Mouse (Mus musculus): ENCODE data around the gene Stk4. TPM values are rescaled to one million over a fixed set of nuclear protein-coding genes. Genes with fewer than 3 reads are reported as not detected.

Gene Stk4
- polyA plus RNA-seq, 1 experiment from 2014 or later: 19.0 TPM

DNA sequence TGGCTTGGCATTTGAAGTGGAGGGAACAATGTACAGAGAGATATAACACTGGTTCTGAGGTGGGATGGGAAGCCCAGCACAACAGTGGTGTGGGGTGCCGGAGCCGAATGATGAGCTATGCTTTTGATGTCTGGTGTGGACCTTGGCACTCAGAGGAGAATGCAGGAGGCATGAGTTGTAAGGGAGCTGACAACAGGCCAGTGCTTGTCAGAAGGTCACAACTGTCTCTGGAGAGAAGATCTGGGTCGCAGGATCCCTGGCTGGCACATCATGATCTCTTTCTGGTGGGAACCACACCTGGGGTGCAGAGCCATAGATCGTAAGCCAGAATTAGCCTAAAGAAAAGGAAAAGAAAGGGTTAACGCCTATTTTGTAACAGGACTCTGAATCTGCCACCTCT, 107.7 kb downstream of the Stk4 start:
- Histone ChIP-seq H3K36me3 (no peaks in the 10 kb centered on the region), H3K4me3 (no peak overlapping the region), H3K27ac (no peak overlapping the region), H3K4me1 (peaks cover 3% of the 10 kb centered on the region; the same call in 1 of the 2 replicates), H3K9ac (no peak overlapping the region), H3K4me2 (no peak overlapping the region), H3K9me3 (no peaks in the 10 kb centered on the region), H3K27me3 (peaks cover 27% of the 10 kb centered on the region)
- 67% methylated on average over 5 of the region's 5 CpGs for WGBS
- no peak for ATAC-seq (ENCODE audit: insufficient number of reproducible peaks, insufficient read depth, low FRiP score, low TSS enrichment, low read depth)

DNA sequence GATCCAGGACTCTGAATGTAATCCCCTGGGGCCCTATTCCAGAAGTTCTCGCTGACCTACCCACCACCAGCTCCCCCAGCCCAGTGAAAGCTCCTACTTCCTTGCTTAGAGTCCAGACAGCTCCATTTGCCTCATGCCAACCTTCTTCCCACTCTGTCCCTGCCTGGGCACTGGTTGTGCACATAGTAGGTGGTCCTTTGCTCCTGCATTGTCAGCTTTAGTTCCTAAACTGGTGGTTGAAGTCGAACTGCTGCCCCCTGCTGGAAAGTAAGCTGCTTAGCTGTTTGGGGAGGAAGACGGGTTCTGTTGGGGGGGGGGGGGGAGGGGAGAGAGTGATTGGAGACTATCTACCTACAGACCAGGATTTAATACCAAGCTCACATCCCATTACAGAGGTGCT, 110.0 kb downstream of the Stk4 start:
- no peak overlapping the region for H3K4me3 ChIP-seq
- ATAC-seq (ENCODE audit: insufficient number of reproducible peaks, insufficient read depth, low FRiP score, low TSS enrichment, low read depth): no peak
- H3K27me3 ChIP-seq: peaks cover 14% of the 10 kb centered on the region; the same call in 1 of the 2 replicates
- H3K9me3 ChIP-seq: no peaks in the 10 kb centered on the region
- H3K9ac ChIP-seq: no peak overlapping the region
- peaks cover 14% of the 10 kb centered on the region for H3K4me1 ChIP-seq
- no peak overlapping the region for H3K4me2 ChIP-seq
- no peaks in the 10 kb centered on the region for H3K36me3 ChIP-seq
- WGBS: 30% methylated on average over 3 of the region's 3 CpGs
- H3K27ac ChIP-seq: no peak overlapping the region

DNA sequence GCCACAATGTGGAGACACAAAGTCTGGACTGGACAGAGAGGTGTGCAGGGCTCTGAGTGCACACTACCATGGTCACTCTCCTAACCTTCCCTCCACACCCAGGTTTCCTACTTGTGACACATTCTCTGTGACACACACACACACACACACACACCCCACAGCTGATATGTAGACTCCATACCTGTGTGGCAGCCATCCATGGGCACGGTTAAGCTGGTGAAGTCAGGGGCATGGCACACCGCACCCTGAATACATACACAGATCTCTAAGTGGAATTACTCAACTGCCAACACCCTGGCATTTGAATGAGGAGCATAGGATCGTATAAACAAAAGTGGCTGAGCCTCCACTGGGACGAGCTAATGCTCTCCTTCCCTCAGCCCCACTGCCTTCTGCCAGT, 110.6 kb downstream of the Stk4 start:
- 89% methylated on average over 4 of the region's 4 CpGs for WGBS
- Histone ChIP-seq H3K4me3 (no peak overlapping the region), H3K27me3 (peaks cover 14% of the 10 kb centered on the region; the same call in 1 of the 2 replicates), H3K4me1 (peaks cover 14% of the 10 kb centered on the region), H3K36me3 (no peaks in the 10 kb centered on the region), H3K27ac (no peak overlapping the region), H3K4me2 (no peak overlapping the region), H3K9me3 (no peaks in the 10 kb centered on the region), H3K9ac (no peak overlapping the region)
- no peak for ATAC-seq (ENCODE audit: insufficient number of reproducible peaks, insufficient read depth, low FRiP score, low TSS enrichment, low read depth)

DNA sequence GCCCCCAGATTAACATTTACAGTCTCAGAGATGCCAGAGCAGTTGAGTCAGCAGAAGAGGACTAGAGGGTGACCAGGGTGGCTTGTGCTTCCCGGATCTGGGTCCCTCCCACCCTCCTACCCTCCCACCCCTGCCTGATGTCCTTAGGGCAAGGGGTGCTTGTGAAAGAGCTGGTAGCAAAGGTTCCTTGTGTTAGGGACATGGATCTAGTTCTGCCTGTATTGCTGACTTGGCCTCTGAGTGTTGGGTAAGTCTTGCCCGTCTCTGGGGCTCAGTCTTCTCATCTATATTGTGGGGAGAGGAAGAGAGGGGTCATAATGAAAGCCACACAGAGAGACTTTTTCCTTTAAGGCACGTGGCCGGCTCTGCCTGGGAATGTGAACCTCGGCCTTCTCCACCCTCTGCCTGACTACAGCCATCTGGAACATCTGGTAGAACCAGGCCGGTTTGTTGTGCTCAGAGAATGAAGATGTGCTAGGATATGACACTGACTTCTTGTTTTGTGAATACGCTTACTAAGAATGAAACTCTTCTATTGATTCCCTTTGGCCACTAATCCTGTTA, 112.7 kb downstream of the Stk4 start, which contains the start of gene Wfdc5:
Gene Wfdc5 (minus strand): TSS at position 51 of the 564 bp plus-strand sequence.
- H3K36me3 ChIP-seq: no peaks in the 10 kb centered on the region
- 0 out of 2 replicates have a peak, but pooled peaks cover 6% of the 10 kb centered on the region for H3K27me3 ChIP-seq
- no peak for ATAC-seq (ENCODE audit: insufficient number of reproducible peaks, insufficient read depth, low FRiP score, low TSS enrichment, low read depth)
- H3K4me1 ChIP-seq: peaks cover 14% of the 10 kb centered on the region
- H3K9ac ChIP-seq: no peak within 1 kb of the TSS
- H3K4me2 ChIP-seq: no peak within 1 kb of the TSS
- no peak within 1 kb of the TSS for H3K4me3 ChIP-seq
- WGBS: 65% methylated on average over 7 of the region's 7 CpGs
- H3K9me3 ChIP-seq: no peaks in the 10 kb centered on the region
- no peak within 1 kb of the TSS for H3K27ac ChIP-seq

DNA sequence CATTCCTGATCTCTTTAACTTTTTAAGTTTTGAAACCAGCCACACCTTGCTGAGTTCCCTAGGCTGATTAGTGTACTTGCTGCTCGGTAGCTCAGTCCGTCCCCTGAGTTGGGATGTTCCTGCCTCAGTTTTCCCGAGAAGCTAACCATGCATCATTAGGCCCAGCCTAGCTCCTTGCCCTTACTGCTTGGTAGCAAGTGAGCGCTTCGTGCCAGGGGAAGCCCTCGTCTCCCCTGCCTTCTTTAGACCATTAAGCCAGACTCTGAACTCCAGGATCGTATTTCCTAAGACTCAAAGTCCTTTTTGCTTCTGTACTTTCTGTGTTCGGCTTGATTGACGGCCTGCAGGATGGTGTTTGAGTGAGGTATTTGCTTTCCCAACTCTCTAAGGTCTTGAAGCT, 113.2 kb downstream of the Stk4 start:
- H3K9me3 ChIP-seq: no peaks in the 10 kb centered on the region
- 0 out of 2 replicates have a peak, but pooled peaks cover 6% of the 10 kb centered on the region for H3K27me3 ChIP-seq
- H3K9ac ChIP-seq: no peak overlapping the region
- no peak overlapping the region for H3K4me2 ChIP-seq
- H3K4me3 ChIP-seq: no peak overlapping the region
- H3K27ac ChIP-seq: no peak overlapping the region
- WGBS: 52% methylated on average over 9 of the region's 9 CpGs
- H3K4me1 ChIP-seq: peaks cover 14% of the 10 kb centered on the region
- no peak for ATAC-seq (ENCODE audit: insufficient number of reproducible peaks, insufficient read depth, low FRiP score, low TSS enrichment, low read depth)
- no peaks in the 10 kb centered on the region for H3K36me3 ChIP-seq

DNA sequence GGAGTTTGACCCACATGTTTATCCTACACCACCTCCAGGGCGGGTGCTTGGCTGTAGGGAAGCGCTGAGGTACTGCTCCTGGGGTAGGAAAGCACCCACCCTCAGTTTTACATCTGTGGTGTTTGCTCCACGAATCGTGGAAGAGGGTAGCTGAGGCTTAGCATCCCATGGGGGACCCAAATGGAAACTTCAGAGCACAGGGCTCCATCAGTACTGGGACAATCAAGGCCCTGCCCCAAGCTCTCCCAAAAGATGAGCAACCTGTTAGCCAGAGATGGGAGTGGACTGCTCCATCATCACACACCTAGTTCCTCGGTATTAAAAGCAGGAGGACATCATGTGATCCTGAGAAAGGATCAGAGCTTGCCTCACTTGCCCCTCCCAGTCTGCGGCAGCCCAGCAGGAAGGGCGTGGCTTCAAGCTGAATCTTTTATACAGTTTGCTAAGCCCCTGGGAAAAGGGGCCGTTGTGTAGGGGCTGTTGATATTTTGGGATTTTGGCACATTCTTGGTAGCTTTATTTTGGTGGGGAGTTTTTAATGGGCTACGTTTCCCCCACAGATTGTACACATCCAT, 114.1 kb downstream of the Stk4 start:
- no peak overlapping the region for H3K27ac ChIP-seq

DNA sequence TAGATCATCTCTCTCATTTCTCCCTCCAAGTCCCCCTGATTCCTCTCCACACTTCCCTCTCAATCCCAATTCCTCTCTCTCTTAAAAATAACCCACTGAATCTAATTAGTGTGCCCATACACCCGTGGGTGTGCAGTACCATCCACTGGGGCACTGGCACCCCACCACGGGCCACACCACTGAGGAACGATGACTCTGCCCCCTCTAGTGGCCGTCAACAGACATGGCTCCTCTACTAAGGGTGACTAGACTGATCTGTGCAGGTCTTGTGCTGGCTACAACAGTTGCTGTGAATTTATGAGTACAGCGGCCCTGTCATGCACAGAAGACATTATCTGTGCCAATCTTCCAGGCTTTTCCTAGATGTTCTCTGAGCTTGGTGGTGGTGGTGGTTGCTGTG, 118.6 kb downstream of the Stk4 start:
- WGBS: 27% methylated on average over 5 of the region's 5 CpGs
- Histone ChIP-seq H3K27ac (no peak overlapping the region), H3K4me1 (peaks cover 8% of the 10 kb centered on the region), H3K9me3 (no peaks in the 10 kb centered on the region), H3K9ac (no peak overlapping the region), H3K36me3 (no peaks in the 10 kb centered on the region), H3K4me2 (no peak overlapping the region), H3K27me3 (no peaks in the 10 kb centered on the region), H3K4me3 (no peak overlapping the region)
- ATAC-seq (ENCODE audit: insufficient number of reproducible peaks, insufficient read depth, low FRiP score, low TSS enrichment, low read depth): no peak

More for the DNA sequence above, 114.1 kb downstream of the Stk4 start:
- H3K36me3 ChIP-seq: no peaks in the 10 kb centered on the region
- H3K9me3 ChIP-seq: no peaks in the 10 kb centered on the region
- H3K4me3 ChIP-seq: no peak overlapping the region
- ATAC-seq (ENCODE audit: insufficient number of reproducible peaks, insufficient read depth, low FRiP score, low TSS enrichment, low read depth): no peak
- no peak overlapping the region for H3K4me2 ChIP-seq
- no peak overlapping the region for H3K9ac ChIP-seq
- H3K4me1 ChIP-seq: peaks cover 14% of the 10 kb centered on the region
- WGBS: 41% methylated on average over 9 of the region's 9 CpGs
- H3K27me3 ChIP-seq: 0 out of 2 replicates have a peak, but pooled peaks cover 6% of the 10 kb centered on the region

DNA sequence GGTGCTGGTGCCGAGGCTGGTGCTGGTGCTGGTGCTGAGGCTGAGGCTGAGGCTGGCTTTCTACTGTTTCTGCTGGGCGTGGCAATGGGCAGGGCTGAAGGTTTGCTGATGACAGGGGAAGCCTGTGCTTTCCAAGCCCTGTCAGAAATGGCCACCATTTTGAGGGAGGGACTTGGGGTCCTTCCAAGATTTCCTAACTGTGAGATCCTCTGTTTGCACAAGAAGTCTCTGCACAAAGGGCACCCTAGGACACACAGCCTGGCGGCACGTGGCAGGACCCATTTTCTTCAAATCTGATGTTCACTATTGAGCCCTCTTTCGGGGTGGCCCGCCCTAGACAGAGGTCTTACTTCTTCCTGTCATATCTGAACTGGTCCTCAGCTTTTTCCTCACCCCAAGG, 120.5 kb downstream of the Stk4 start, which contains the start of gene Wfdc12:
Gene Wfdc12 (minus strand): TSS at position 33 of the 400 bp plus-strand sequence.
- no peak within 1 kb of the TSS for H3K27ac ChIP-seq
- no peak within 1 kb of the TSS for H3K4me2 ChIP-seq
- H3K4me3 ChIP-seq: no peak within 1 kb of the TSS
- 91% methylated on average over 6 of the region's 6 CpGs for WGBS
- H3K9ac ChIP-seq: no peak within 1 kb of the TSS
- H3K9me3 ChIP-seq: no peaks in the 10 kb centered on the region
- no peak for ATAC-seq (ENCODE audit: insufficient number of reproducible peaks, insufficient read depth, low FRiP score, low TSS enrichment, low read depth)
- no peaks in the 10 kb centered on the region for H3K36me3 ChIP-seq
- H3K27me3 ChIP-seq: no peaks in the 10 kb centered on the region
- no peaks in the 10 kb centered on the region for H3K4me1 ChIP-seq

DNA sequence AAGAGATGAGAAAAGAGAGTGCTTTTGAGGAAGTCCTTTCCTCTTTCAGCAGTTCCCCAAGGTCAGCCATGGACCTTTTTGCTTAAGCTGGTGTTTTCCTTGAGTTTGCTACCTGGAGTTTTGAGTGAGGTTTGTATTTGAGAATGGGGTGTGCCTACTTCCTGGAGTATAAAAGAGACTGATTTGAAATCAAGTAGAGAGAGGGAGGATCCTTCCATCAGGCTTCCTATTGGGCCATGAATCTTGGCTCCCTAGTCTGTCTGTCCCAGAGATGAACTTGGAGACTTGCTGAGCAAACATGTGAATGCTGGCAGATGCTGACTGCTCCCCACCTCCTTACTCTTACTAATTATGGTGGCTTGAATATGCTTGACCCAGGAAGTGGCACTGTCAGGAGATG, 122.2 kb downstream of the Stk4 start:
- no peaks in the 10 kb centered on the region for H3K27me3 ChIP-seq
- H3K4me2 ChIP-seq: no peak overlapping the region
- no peak for ATAC-seq (ENCODE audit: insufficient number of reproducible peaks, insufficient read depth, low FRiP score, low TSS enrichment, low read depth)
- no peak overlapping the region for H3K9ac ChIP-seq
- no peaks in the 10 kb centered on the region for H3K4me1 ChIP-seq
- no peak overlapping the region for H3K4me3 ChIP-seq
- H3K9me3 ChIP-seq: no peaks in the 10 kb centered on the region
- H3K27ac ChIP-seq: no peak overlapping the region
- H3K36me3 ChIP-seq: no peaks in the 10 kb centered on the region

DNA sequence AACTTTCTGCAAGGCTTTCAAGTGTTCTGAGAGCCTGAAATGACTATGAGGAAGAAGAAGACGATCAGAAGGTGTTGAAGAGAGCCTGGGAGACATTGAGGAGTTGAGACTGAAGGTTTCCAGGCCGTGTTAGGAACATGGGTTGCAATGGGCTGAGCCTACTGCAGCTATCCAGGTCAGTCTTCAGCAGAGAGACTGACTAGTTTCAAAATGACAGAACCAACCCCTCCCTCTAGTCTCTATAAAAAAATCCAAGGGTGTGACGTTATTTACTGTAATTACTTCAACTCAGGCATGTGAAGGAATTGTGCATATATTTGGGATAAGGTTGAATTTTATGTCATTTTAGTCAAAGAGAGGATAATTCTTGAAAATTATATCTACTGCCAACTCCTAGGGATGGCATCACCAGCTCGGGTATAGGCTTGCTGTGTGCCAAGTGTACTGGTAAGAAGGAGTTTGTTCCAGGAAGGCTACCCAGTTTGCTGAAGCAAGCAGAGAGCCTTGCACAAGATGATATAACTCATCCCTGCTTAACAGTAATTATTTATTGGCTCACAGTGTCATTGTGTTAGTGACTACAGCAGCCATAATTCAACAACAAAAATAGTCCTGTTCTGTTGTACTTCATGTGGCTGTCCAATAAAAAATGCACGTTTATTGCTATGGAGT, 125.0 kb downstream of the Stk4 start:
- no peak overlapping the region for H3K4me3 ChIP-seq
- no peak overlapping the region for H3K9ac ChIP-seq
- no peak overlapping the region for H3K27ac ChIP-seq
- H3K27me3 ChIP-seq: no peaks in the 10 kb centered on the region
- no peaks in the 10 kb centered on the region for H3K36me3 ChIP-seq
- no peak for ATAC-seq (ENCODE audit: insufficient number of reproducible peaks, insufficient read depth, low FRiP score, low TSS enrichment, low read depth)
- 85% methylated on average over 5 of the region's 5 CpGs for WGBS
- no peaks in the 10 kb centered on the region for H3K4me1 ChIP-seq
- H3K4me2 ChIP-seq: no peak overlapping the region
- no peaks in the 10 kb centered on the region for H3K9me3 ChIP-seq

DNA sequence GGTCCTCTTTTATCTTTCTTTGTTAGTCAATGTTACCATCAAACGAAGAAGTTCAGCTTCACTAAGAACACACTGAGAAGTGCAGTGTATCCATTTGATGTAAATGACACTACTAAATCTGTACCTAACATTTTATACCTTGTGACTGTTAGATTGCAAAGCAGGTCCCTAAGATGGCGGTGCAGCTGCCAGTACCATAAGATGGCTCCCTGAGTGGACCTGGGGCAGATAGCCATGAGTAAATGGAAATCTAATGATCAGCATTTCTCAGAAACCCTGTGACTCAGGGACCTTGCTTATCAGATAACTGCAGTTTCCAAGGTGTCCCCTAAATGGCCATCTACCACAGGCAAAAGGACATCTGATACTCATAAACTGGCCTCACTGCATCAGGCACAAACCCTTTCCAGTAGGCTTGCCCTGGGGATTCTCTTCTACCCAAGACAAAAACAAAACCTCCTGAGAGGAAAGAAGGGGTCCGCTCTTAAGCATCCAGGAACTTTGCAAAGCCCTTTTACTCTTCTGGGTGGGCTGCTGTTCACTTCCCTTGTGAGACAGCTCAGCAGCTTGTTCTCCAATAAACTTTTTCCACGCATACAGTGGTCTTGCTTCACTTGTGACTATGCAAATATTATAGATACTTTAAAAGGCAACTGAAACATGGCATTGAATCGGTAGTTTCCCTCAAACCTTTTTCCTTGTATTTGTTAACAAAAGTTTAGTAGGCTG, 126.0 kb downstream of the Stk4 start:
- 84% methylated on average over 5 of the region's 5 CpGs for WGBS
- H3K9ac ChIP-seq: no peak overlapping the region
- no peak overlapping the region for H3K4me2 ChIP-seq
- H3K9me3 ChIP-seq: no peaks in the 10 kb centered on the region
- ATAC-seq (ENCODE audit: insufficient number of reproducible peaks, insufficient read depth, low FRiP score, low TSS enrichment, low read depth): no peak
- H3K36me3 ChIP-seq: no peaks in the 10 kb centered on the region
- no peak overlapping the region for H3K27ac ChIP-seq
- no peak overlapping the region for H3K4me3 ChIP-seq
- no peaks in the 10 kb centered on the region for H3K27me3 ChIP-seq
- H3K4me1 ChIP-seq: no peaks in the 10 kb centered on the region

DNA sequence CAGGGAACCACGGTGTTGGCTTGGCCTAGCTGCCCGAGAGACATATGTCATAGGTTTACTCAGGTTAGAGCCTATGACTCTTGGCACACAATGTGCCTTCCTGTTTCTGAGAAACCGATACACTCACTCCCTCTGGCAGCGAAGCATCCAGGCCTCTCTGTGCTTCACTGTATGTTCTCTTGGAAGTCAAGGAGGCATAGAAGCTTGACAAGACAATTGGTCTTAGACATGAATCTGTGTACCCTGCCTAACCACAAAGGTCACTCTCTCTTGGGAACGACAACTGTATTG, 126.5 kb downstream of the Stk4 start:
- H3K9me3 ChIP-seq: no peaks in the 10 kb centered on the region
- no peak overlapping the region for H3K4me3 ChIP-seq
- H3K27ac ChIP-seq: no peak overlapping the region
- ATAC-seq (ENCODE audit: insufficient number of reproducible peaks, insufficient read depth, low FRiP score, low TSS enrichment, low read depth): no peak
- 78% methylated on average over 5 of the region's 5 CpGs for WGBS
- H3K4me2 ChIP-seq: no peak overlapping the region
- no peaks in the 10 kb centered on the region for H3K27me3 ChIP-seq
- no peaks in the 10 kb centered on the region for H3K4me1 ChIP-seq
- no peak overlapping the region for H3K9ac ChIP-seq
- no peaks in the 10 kb centered on the region for H3K36me3 ChIP-seq
